11 mouse cellular contexts compared by ENCODE assay signal in the genomic region with DNA sequence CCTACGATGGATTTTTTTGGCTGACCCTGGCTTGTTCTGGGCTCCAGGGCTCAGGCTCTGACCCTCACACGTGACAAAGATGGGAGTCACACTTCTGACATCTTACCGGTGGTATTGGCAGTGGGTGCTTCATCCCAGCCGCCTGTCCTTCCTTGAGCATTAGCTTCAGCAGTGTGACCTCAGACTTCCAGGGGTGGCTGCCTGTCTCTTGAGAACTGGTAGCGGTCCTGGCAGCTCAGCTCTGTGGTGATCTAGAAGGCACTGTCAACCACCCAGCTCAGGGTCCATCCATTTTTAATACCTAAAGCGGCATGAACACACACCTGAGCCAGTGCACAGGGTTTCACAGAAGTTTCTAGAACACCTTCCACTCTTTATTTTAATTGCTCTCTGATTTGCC. TPM values are rescaled to one million over a fixed set of nuclear protein-coding genes. Genes with fewer than 3 reads are reported as not detected.
DNase-seq lines count a peak whose midpoint lies in the region; ATAC-seq lines count a peak whose summit lies in the region.
"Had no signal": no experiment of that assay in that cellular context is flagged by ENCODE, and none has a peak within 500 bp of the region (broad histone marks: within the 10 kb centered on the region; RNA-seq: fewer than 3 reads in every experiment).

No protein-coding gene starts in this region.

- H3K9me3 ChIP-seq in heart, embryonic 13.5 days: no peaks in the 10 kb centered on the region
- no peaks in the 10 kb centered on the region for H3K9me3 ChIP-seq in lung, embryonic 16.5 days (ENCODE audit: control insufficient read depth, low read length)
- H3K9me3 ChIP-seq in hindbrain, embryonic 14.5 days (ENCODE audit: control insufficient read depth, low read length): no peaks in the 10 kb centered on the region
- H3K9me3 ChIP-seq in stomach, embryonic 15.5 days: no peaks in the 10 kb centered on the region

- no peak for ATAC-seq in heart, embryonic 13.5 days (ENCODE audit: extremely low read depth, insufficient number of reproducible peaks, low FRiP score, low TSS enrichment)
- ATAC-seq in lung, embryonic 16.5 days (ENCODE audit: low read depth): no peak
- ATAC-seq in hindbrain, embryonic 14.5 days (ENCODE audit: low FRiP score): no peak
- no peak for ATAC-seq in stomach, embryonic 15.5 days (ENCODE audit: insufficient read depth, low FRiP score, low read depth)

- WGBS in heart, embryonic 13.5 days: 67% methylated on average over 6 of the region's 6 CpGs
- 55% methylated on average over 6 of the region's 6 CpGs for WGBS in lung, embryonic 16.5 days
- 77% methylated on average over 6 of the region's 6 CpGs for WGBS in hindbrain, embryonic 14.5 days
- 66% methylated on average over 6 of the region's 6 CpGs for WGBS in stomach, embryonic 15.5 days

- peaks cover 49% of the 10 kb centered on the region for H3K4me1 ChIP-seq in heart, embryonic 13.5 days
- H3K4me1 ChIP-seq in lung, embryonic 16.5 days (replicated peaks; ENCODE audit: control insufficient read depth, insufficient read depth, low read length): peaks cover 37% of the 10 kb centered on the region
- peaks cover 42% of the 10 kb centered on the region for H3K4me1 ChIP-seq in hindbrain, embryonic 14.5 days (replicated peaks; ENCODE audit: control insufficient read depth, insufficient read depth, low read length)
- H3K4me1 ChIP-seq in stomach, embryonic 15.5 days: peaks cover 27% of the 10 kb centered on the region

- no peaks in the 10 kb centered on the region for H3K27me3 ChIP-seq in heart, embryonic 13.5 days (replicated peaks)
- no peaks in the 10 kb centered on the region for H3K27me3 ChIP-seq in lung, embryonic 16.5 days (ENCODE audit: control insufficient read depth, insufficient read depth, low read depth, low read length)
- no peaks in the 10 kb centered on the region for H3K27me3 ChIP-seq in hindbrain, embryonic 14.5 days (ENCODE audit: control insufficient read depth, insufficient read depth, low read length)
- H3K27me3 ChIP-seq in stomach, embryonic 15.5 days (replicated peaks): no peaks in the 10 kb centered on the region

- H3K4me3 ChIP-seq in heart, embryonic 13.5 days: no peak overlapping the region
- no peak overlapping the region for H3K4me3 ChIP-seq in lung, embryonic 16.5 days (ENCODE audit: low read length)
- no peak overlapping the region for H3K4me3 ChIP-seq in hindbrain, embryonic 14.5 days (replicated peaks; ENCODE audit: low read length)
- no peak overlapping the region for H3K4me3 ChIP-seq in stomach, embryonic 15.5 days (replicated peaks)

- H3K27ac ChIP-seq in heart, embryonic 13.5 days (replicated peaks): peak overlapping the region; percentile 99
- H3K27ac ChIP-seq in lung, embryonic 16.5 days (ENCODE audit: low read length): peak overlapping the region; percentile 100
- peak overlapping the region; percentile 93 for H3K27ac ChIP-seq in hindbrain, embryonic 14.5 days
- H3K27ac ChIP-seq in stomach, embryonic 15.5 days: peak overlapping the region; percentile 94; the same call in 1 of the 2 replicates

- no peak for DNase-seq in heart, adult 8-10 months (ENCODE audit: low spot score)
- no peak for DNase-seq in lung, postnatal 14 days
- no peak for DNase-seq in hindbrain, embryonic 14.5 days (ENCODE audit: low spot score)
- no peak for DNase-seq in cerebellum, adult 11-12 months
- no peak for DNase-seq in layer of hippocampus, adult 9-11 months
- DNase-seq: thymus, adult 18-20 months had no signal

- no peak overlapping the region for H3K4me2 ChIP-seq in heart, embryonic 13.5 days
- H3K4me2 ChIP-seq in lung, embryonic 16.5 days (ENCODE audit: low read depth, low read length): no peak overlapping the region
- H3K4me2 ChIP-seq in hindbrain, embryonic 14.5 days (replicated peaks): no peak overlapping the region
- no peak overlapping the region for H3K4me2 ChIP-seq in stomach, embryonic 15.5 days

- H3K36me3 ChIP-seq in heart, embryonic 13.5 days: peaks cover 3% of the 10 kb centered on the region; the same call in 1 of the 2 replicates
- H3K36me3 ChIP-seq in lung, embryonic 16.5 days (ENCODE audit: control insufficient read depth, insufficient read depth, low read length): no peaks in the 10 kb centered on the region
- H3K36me3 ChIP-seq in hindbrain, embryonic 14.5 days (replicated peaks; ENCODE audit: control insufficient read depth, insufficient read depth): no peaks in the 10 kb centered on the region
- H3K36me3 ChIP-seq in stomach, embryonic 15.5 days: no peaks in the 10 kb centered on the region

- H3K9ac ChIP-seq in heart, embryonic 13.5 days: peak overlapping the region; percentile 99; the same call in 1 of the 2 replicates
- H3K9ac ChIP-seq in lung, embryonic 16.5 days (ENCODE audit: low read length): peak overlapping the region; percentile 56; the same call in 1 of the 2 replicates
- no peak overlapping the region for H3K9ac ChIP-seq in hindbrain, embryonic 14.5 days
- H3K9ac ChIP-seq in stomach, embryonic 15.5 days: no peak overlapping the region

RNA-seq across cellular contexts. Expression of gene Zcchc3, which starts 5.0 kb away (rescaled TPM):
- polyA plus RNA-seq in heart, embryonic 13.5 days (2015; fragmentation: Nextera tagmentation; extraction: Ambion mirVana): 35.1 and 35.9 TPM in 2 replicates
- 1 to 10 TPM; 5.8 to 7.6 (median 6.4) TPM for total RNA-seq in heart, adult 8-10 months (2022)
- polyA plus RNA-seq in lung, embryonic 16.5 days (2015; fragmentation: Nextera tagmentation; extraction: Ambion mirVana): 22.2 and 25.9 TPM in 2 replicates
- 16.5 and 17.2 TPM in 2 replicates for polyA plus RNA-seq in hindbrain, embryonic 14.5 days (2014; fragmentation: Nextera tagmentation; extraction: Ambion mirVana)
- polyA plus RNA-seq in stomach, embryonic 15.5 days (2015; fragmentation: Nextera tagmentation; extraction: Ambion mirVana): 40.0 and 40.1 TPM in 2 replicates

RNA-seq across cellular contexts. Expression of gene 6820408C15Rik, which starts 5.6 kb away (rescaled TPM):
- polyA plus RNA-seq in heart, embryonic 13.5 days (2015; fragmentation: Nextera tagmentation; extraction: Ambion mirVana): 1.8 and 2.2 TPM in 2 replicates
- 1 to 10 TPM; 1.5 to 2.9 (median 2.3) TPM for total RNA-seq in heart, adult 8-10 months (2022)
- polyA plus RNA-seq in lung, embryonic 16.5 days (2015; fragmentation: Nextera tagmentation; extraction: Ambion mirVana): 8.5 and 10.5 TPM in 2 replicates
- polyA plus RNA-seq in hindbrain, embryonic 14.5 days (2014; fragmentation: Nextera tagmentation; extraction: Ambion mirVana): 2.5 and 3.8 TPM in 2 replicates
- 0.52 and 0.85 TPM in 2 replicates for polyA plus RNA-seq in stomach, embryonic 15.5 days (2015; fragmentation: Nextera tagmentation; extraction: Ambion mirVana)

RNA-seq across cellular contexts. Expression of gene Sox12, which starts 11.9 kb away (rescaled TPM):
- polyA plus RNA-seq in heart, embryonic 13.5 days (2015; fragmentation: Nextera tagmentation; extraction: Ambion mirVana): 8.0 and 8.2 TPM in 2 replicates
- 1 to 10 TPM; 5.5 to 8.5 (median 7.0) TPM for total RNA-seq in heart, adult 8-10 months (2022)
- polyA plus RNA-seq in lung, embryonic 16.5 days (2015; fragmentation: Nextera tagmentation; extraction: Ambion mirVana): 7.4 and 8.1 TPM in 2 replicates
- polyA plus RNA-seq in hindbrain, embryonic 14.5 days (2014; fragmentation: Nextera tagmentation; extraction: Ambion mirVana): 18.8 and 19.5 TPM in 2 replicates
- polyA plus RNA-seq in stomach, embryonic 15.5 days (2015; fragmentation: Nextera tagmentation; extraction: Ambion mirVana): 7.2 and 8.0 TPM in 2 replicates

RNA-seq across cellular contexts. Expression of gene Nrsn2, which starts 33.3 kb away (rescaled TPM):
- 2.5 and 3.7 TPM in 2 replicates for polyA plus RNA-seq in heart, embryonic 13.5 days (2015; fragmentation: Nextera tagmentation; extraction: Ambion mirVana)
- total RNA-seq in heart, adult 8-10 months (2022): not detected
- 0.40 and 0.62 TPM in 2 replicates for polyA plus RNA-seq in lung, embryonic 16.5 days (2015; fragmentation: Nextera tagmentation; extraction: Ambion mirVana)
- polyA plus RNA-seq in hindbrain, embryonic 14.5 days (2014; fragmentation: Nextera tagmentation; extraction: Ambion mirVana): 48.0 and 56.9 TPM in 2 replicates
- 2.0 and 2.3 TPM in 2 replicates for polyA plus RNA-seq in stomach, embryonic 15.5 days (2015; fragmentation: Nextera tagmentation; extraction: Ambion mirVana)
- total RNA-seq: megakaryocyte progenitor cell, adult 5-6 weeks had no signal

RNA-seq across cellular contexts. Expression of gene Defb23, which starts 54.6 kb away (rescaled TPM):
- polyA plus RNA-seq in heart, embryonic 13.5 days (2015; fragmentation: Nextera tagmentation; extraction: Ambion mirVana): not detected in 2 replicates
- total RNA-seq in heart, adult 8-10 months (2022): not detected
- not detected in 2 replicates for polyA plus RNA-seq in lung, embryonic 16.5 days (2015; fragmentation: Nextera tagmentation; extraction: Ambion mirVana)
- not detected in 2 replicates for polyA plus RNA-seq in hindbrain, embryonic 14.5 days (2014; fragmentation: Nextera tagmentation; extraction: Ambion mirVana)
- not detected in 2 replicates for polyA plus RNA-seq in stomach, embryonic 15.5 days (2015; fragmentation: Nextera tagmentation; extraction: Ambion mirVana)
- total RNA-seq: left cerebral cortex, adult 18-20 months; megakaryocyte progenitor cell, adult 5-6 weeks had no signal

Comparison
In these comparisons a context has a peak if more than half of its experiments do, and no peak if none do; other contexts are left out.
1. H3K9ac ChIP-seq: peak in heart, embryonic 13.5 days (single experiment) and lung, embryonic 16.5 days (single experiment); none in hindbrain, embryonic 14.5 days (single experiment) and stomach, embryonic 15.5 days (single experiment).
2. Peak in every context shown above with its lines, with median percentiles within 50 percentile points of each other: H3K27ac ChIP-seq.